Mouse (Mus musculus): ENCODE data around the gene D430042O09Rik.
A peak's percentile ranks its signal among the peaks of the same experiment; 100 is the strongest.
"Not testable (repeated sequence)": the region's sequence is repeated elsewhere in the genome, so short reads cannot be mapped to it uniquely, and the experiment has no call there.

Gene D430042O09Rik

GRCm38 (mm10) chr7:125707593-125708022 lies at the start of gene D430042O09Rik, which contains the start of gene Gtf3c1:
D430042O09Rik (plus strand) TSS chr7:125707888.
Gtf3c1 (minus strand) TSS chr7:125707780.
- DNase-seq (ENCODE audit: low spot score) = peak; percentile 96

- no peak for DNase-seq (ENCODE audit: low spot score)
These were observed 44.0 kb upstream of the D430042O09Rik start for GRCm38 (mm10) chr7:125663654-125664053.

- DNase-seq (ENCODE audit: low spot score) = no peak
These were observed 36.8 kb upstream of the D430042O09Rik start for GRCm38 (mm10) chr7:125670865-125671264.

DNA sequence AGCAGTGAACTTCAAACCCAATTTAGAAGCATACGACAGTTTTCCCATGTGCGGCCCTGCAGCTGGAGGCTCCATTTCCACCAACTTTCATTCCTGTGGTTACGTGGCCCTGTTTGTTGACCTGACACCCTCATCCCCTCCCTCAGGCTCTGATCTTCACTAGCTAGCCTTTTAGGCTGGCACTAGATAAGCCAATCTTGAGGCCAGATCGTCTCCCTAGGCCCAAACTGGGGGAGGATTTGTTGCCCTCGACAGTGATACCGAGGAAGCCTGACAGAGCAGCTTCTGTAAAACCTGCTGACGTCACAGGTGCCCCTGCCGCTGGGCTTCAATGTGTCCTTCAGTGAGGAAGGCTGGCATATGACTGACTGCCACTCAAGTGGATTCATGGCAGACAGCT lies 36.3 kb upstream of the D430042O09Rik start:
- no peak for DNase-seq (ENCODE audit: low spot score)

GRCm38 (mm10) chr7:125674916-125675315 lies 32.8 kb upstream of the D430042O09Rik start:
- DNase-seq (ENCODE audit: low spot score) = no peak

DNA sequence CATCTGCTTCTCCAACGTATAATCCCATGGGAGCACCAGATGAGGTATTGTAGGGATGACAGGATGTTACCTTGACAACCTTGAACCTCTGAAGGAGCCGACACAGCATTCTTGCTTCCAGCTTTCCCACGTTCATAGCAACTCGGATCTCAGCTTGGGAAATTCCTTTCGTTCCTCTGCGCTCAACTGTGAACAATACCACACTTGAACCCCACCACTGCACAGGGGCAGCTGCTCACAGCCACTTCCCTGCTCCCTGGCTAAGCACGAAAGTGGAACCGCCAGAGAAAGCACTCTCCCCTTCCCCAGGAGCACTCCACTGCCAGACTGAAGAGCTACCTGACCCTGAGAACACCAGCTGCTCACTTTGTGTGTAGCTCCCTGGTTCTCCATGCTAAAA lies 28.9 kb upstream of the D430042O09Rik start:
- DNase-seq (ENCODE audit: low spot score) = no peak

DNA sequence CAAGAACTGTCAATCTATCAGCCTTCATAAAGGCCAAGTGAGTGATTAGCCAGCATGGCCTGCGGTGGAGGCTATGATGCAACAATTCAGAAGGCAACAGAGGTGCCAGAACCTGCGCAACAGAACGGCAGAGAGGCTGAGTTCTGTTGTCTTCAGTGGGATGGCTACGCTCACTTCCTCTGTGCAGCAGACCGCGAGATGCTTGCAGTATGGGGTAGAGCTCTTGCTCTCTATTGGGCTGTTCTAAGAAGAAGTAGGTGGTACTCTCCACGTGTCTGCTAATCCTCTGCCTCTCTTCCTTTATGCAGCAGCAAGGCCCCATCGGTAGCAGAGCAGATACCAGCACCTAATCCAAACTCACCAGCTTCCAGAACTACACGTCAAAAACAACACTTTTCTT lies 27.8 kb upstream of the D430042O09Rik start:
- no peak for DNase-seq (ENCODE audit: low spot score)

- DNase-seq (ENCODE audit: low spot score) = no peak
These were observed 17.2 kb upstream of the D430042O09Rik start for GRCm38 (mm10) chr7:125690516-125690915.

- peak; percentile 47 for DNase-seq (ENCODE audit: low spot score)
These were observed 13.6 kb upstream of the D430042O09Rik start for GRCm38 (mm10) chr7:125694056-125694455.

DNA sequence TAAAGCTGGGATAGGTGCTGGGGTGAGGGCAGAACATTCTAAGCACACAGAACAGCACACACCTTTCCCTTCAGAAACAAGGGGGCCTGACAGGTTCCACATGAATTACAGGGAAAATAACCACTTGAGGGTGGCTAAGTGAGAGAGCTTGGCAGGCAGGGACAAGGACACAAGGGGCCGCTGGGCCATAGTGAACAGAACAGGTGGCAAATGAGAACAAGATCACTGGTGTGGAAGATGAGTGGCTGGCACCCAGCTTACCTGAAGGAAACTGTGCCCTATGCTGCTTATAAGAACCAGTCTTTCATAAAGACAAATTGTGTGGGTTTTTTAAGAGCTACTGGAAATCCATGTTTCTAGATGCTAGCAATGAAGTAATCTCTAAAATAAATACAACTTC lies 4.9 kb upstream of the D430042O09Rik start:
- no peak for DNase-seq (ENCODE audit: low spot score)

DNA sequence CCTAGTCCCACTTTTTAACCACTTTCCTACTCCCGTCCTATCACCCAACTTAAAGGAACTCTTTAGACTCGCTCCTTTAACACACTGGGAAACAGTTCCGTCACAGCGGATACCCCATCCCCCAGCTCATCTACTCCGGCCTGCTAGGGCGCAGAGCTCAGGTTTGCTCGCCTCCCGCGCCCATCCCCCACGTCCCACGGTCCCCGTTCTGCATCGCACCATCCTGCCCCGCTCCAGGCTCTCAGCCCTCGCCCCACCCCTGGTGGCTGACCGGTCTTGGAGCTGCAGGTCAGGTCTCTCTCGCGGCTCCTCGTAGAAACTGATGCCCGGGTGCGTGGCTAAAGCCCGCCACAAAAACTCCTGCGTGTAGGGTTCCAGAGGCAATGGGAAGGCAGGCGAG lies 502 bp upstream of the D430042O09Rik start:
- DNase-seq (ENCODE audit: low spot score) = no peak

DNA sequence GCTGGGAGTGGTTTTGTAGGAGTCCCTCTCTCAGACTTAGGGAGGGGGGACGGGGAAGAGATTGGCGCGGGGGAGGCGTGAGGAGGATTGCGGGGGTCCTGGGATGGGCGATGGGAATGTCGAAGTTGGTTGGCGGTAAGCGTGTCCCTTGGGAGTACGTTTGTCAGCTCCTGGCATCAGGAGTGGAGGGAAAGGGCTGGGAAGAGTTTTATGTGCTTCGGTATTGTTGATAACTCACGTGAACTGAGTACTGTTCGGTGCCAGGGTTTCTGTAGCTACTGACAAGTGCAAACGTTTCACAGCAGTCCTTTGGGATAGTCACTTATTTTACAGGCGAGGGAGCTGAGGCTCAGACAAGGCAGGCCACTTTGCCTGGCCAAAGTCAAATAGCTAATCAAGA lies 412 bp downstream of the D430042O09Rik start:
- DNase-seq (ENCODE audit: low spot score) = no peak

GRCm38 (mm10) chr7:125713542-125714055 lies 5.9 kb downstream of the D430042O09Rik start:
- DNase-seq (ENCODE audit: low spot score) = not testable (repeated sequence)

DNA sequence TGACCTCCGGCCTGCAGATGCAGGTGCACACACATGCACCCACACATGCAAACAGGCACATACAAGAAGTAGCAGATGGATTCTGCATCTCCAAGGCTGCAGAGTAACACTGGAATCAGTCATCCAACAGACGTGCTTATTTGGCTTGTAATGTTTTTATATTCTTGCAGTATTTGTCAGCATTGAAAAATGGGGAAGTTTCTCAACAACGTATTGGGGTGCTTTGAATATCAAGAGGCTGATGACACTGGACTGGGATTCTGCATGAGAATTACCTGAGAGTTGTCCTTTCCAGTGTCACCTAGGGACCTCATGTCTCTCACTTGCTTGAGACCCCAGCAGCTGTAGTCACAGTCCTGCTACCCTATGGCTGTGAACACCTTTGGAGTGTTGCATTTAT lies 7.1 kb downstream of the D430042O09Rik start:
- no peak for DNase-seq (ENCODE audit: low spot score)

DNA sequence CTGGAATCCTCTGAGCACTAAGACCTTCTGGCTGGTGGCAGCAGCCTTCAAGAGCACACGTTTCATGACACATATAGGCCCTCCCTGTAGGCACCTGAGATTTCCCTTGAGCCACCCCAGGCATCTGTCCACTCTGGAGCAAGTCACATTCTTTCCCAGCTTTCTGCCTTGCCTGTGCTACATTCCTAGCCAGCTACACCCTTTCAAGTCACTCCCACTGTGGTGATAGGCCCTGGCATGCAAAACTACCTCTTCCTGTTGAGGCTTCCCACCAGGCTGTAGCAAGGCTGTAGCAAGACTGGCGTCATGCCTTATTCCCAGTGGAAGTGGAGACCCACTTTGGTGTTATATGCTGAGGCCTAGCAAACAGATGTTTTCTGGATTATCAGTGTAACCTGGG lies 9.0 kb downstream of the D430042O09Rik start:
- DNase-seq (ENCODE audit: low spot score) = no peak

GRCm38 (mm10) chr7:125717612-125718011 lies 9.9 kb downstream of the D430042O09Rik start:
- DNase-seq (ENCODE audit: low spot score) = no peak

DNA sequence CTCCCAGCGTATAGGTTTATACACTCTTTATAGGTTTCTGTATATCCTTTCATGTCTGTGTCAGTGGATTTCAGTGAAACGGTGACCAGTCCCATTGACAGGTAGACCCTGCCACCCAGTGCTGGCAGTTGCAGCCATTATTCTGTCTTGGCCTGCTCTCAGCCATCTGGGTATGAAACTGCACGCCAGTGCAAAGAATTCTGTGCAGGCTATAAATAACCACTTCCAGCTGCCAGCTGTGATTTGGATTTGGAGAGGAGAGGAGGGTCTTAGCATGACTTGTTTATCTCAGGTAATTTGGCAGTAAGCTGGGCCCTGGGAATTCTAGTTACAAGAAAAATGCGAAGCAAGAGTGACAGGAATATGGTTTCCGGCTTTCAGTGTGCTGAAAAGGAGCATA lies 12.7 kb downstream of the D430042O09Rik start:
- DNase-seq (ENCODE audit: low spot score) = no peak

DNA sequence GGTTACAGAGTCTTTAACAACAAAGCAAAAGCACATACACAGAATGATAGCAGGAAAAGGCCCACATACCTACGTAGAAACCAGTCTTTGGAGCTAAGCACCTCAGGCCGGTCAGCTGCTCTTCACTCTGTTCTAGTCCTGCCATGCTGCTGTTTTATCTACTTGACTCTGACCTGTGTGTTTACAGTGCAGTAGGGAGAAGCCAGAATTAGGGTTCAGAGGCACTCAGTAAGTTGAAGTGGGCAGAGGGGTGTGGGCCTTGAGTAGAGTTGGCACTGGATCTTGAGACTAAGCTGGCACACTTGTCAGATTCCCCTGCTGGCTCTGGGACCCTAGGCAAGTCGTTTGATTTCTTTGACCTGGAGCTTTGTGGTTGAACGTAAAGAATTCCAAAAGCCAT lies 13.3 kb downstream of the D430042O09Rik start:
- DNase-seq (ENCODE audit: low spot score) = no peak

GRCm38 (mm10) chr7:125722127-125722526 lies 14.4 kb downstream of the D430042O09Rik start:
- no peak for DNase-seq (ENCODE audit: low spot score)

- peak; percentile 63 for DNase-seq (ENCODE audit: low spot score)
These were observed 15.7 kb downstream of the D430042O09Rik start for GRCm38 (mm10) chr7:125723189-125723972.

GRCm38 (mm10) chr7:125731679-125732078 lies 24.0 kb downstream of the D430042O09Rik start:
- no peak for DNase-seq (ENCODE audit: low spot score)

DNA sequence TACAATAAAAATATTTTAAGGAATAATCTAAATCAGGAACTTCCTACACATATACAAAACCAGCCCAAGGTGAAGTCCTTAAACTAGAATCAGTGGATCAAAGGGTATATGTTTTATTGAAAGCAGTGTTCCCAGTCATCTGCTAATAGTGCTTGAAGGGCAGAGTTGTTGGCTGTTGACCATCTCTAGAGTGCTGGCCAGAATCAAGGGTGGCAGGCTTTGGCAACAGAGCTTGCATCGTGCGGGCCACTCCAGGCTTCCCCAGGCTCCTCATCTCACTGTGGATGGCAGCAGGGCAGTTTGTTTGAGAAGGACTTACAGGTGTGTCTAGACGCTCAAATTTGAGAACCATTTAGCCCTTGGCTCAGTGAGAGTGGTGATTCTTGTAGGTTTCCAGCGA lies 26.1 kb downstream of the D430042O09Rik start:
- DNase-seq (ENCODE audit: low spot score) = no peak

DNA sequence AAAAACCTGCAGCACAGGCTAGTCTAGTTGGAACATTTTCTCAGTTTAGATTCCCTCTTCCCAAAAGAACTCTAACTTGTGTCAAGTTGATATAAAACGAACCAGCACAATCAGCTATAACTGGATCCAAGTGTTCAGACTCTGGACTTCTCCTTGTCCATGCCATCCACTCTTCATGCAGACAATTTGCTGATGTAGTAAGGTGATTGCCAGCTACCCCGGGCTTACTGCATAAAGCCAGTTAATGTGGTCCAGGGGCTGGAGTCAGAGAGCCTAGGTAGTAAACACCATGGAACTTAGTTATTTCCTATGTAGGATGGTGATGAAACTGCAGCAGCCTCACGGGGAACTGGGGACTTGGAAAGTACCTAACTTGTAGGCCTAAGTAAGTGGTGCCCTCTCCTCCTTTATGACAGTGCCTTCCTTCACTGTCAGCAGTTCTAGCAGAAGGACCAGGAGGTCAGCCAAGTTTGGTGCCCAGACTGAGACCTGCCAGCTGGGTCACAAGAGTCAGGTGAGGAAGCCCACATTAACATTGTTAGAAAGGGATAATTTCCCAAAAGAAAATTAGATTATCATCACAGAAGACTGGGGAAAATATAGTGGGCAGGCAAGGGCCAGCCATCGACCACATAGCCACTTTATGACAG lies 28.8 kb downstream of the D430042O09Rik start:
- no peak for DNase-seq (ENCODE audit: low spot score)
